Mouse (Mus musculus) B cell, adult 2 months (primary cell): ENCODE results near the gene Gpr35.
"Not testable (repeated sequence)": the region's sequence is repeated elsewhere in the genome, so short reads cannot be mapped to it uniquely, and the experiment has no call there.

Source experiments
- DNase-seq, 2 experiments: peaks; one replicate each; pipeline ENCODE4 v3.0.0; 2022

Gene Gpr35

DNA sequence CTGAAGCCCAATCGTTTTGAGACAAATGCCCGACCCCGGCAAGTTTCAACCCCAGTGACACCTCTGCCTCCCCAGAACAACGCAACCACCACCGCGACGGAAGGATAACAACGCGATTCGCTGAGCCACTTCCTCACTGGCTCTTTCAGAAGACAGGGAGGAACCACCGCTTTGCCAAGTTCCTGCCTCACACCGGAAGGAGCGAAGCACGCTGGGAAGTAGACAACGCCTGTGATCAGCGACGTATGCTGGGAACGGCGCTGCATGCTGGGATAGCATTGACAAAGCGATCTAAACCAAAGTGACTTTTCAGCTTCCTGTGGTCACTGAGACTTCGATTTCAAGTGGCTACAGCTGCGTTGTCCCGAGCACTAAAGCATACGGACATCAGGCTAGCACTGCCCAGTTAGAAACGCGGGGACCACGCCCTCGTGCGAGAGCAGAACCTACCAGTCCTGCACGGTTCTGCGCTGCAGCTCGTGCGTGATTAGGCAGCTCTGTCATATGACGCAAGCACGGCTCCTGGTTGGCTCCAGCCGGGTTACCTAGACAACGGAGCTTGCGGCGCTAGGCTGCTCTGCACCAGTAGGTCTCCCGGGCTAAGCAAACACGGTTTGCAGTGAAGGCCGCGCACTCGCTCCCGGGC is 16.4 kb upstream of the Gpr35 start, which contains the start of gene Capn10:
Gene Capn10 (plus strand): TSS at position 195 of the 646 bp plus-strand sequence.
- DNase-seq = peak; percentile 89 to 90

GRCm38 (mm10) chr1:92935054-92935962 is 15.4 kb upstream of the Gpr35 start:
- DNase-seq = no peak

DNA sequence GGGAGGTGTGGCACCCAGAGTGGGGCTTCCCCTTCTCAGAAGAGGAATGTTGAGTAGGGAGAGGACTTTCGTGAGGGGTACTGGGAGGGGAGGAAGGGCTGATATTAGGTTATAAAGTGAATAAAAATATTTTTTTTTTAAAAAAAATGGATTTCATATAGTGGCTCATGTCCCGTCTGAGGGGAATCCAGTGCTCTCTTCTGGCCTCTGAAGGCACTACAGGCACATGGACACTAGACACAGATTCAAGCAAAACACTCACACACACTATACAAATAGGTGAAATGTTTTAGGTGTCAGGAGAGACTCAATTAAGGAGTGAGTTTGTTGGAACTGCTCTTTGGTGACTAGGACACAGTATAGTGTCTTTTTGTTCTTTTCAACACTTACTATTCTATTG is 14.7 kb upstream of the Gpr35 start:
- no peak for DNase-seq

- no peak for DNase-seq
These were observed 14.2 kb upstream of the Gpr35 start for GRCm38 (mm10) chr1:92936467-92936866.

DNA sequence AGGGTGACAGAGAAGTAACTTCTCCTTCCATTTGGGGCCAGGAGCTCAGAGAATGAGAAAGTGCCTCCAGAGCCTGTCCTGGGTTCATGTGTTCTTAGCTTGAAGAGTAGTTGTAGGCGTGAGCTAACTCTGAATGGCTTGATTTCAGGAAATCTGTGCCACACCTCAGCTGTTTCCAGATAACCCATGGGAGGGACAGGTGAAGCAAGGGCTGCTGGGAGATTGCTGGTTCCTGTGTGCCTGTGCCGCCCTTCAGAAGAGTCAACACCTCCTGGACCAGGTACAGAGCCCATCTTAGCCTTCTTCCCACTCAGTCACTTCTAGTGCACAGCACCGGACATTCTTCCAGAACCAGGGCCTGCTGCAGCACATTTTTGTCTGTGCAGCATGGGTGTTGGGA is 12.9 kb upstream of the Gpr35 start:
- DNase-seq = no peak

DNA sequence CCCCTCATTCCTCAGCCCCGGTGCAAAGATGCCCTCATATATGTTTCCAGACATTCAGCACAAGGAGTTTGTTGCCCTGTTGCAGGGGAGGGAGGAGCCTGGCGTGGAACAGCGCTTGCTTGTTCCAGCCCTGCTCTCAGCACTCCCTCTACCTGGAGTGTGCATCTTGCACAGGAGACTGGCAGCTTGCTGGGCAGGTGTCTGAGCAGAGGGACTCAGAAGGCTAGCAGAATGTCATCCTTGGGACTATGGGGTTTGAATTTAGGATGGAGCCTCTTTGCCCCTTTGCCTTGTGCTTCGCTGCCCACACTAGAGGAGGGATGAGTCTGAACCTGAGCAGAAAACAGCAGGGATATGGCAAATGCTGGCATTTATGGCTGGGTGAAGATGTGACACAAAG is 10.9 kb upstream of the Gpr35 start:
- DNase-seq = no peak

DNA sequence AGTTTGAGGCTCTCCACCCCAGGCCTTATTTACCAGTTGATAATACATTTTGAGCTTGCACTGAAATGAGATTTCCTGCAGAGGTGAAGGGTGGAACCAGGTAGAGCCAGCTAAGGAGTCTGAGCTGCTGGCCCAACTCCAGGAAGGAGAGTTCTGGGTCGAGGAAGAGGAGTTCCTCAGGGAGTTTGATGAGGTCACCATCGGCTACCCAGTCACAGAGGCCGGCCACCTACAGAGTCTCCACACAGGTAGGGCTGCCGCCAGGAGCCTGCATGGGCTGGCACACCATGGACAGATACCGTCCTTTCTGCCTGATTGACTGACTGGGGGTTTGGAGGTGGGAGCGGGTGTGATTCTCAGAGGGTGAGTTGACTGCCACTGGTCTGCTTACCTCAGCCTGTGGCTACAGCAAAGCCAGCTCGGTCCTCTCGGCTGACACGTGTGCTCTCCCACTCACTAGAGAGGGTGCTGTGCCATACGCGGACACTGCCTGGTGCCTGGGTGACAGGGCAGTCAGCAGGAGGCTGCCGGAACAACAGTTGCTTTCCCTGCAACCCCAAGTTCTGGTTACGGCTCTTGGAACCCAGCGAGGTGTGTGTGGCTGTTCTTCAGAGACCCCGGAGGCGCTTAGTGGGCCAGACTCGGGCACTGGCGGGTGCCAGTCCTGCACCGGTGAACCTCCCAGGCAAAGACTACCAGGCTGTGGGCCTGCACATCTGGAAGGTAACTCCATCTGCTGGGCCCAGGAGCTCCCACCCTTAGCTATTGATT is 7.3 kb upstream of the Gpr35 start:
- DNase-seq = no peak

DNA sequence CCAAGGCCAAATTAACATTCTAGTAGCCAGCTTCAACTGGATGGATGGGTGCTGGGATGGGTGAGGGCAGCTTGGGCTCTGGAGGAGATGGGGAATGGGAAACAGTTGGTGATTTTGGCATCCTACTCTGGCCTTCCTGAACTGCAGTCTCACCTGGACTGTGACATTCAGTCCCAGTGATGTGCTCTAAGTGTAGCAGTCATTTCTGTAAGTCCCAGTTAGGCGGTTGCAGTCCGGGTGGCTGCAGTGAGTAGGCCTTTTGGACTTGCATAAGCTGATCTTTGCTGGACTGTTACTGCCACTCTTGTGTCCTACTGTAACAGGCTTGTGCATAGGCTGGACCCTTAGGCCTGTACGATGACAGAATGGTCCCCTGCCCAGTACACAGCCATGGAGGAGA is 2.7 kb upstream of the Gpr35 start:
- DNase-seq = no peak

GRCm38 (mm10) chr1:92949426-92949825 is 1.2 kb upstream of the Gpr35 start:
- peak; percentile 34 to 36 for DNase-seq

DNA sequence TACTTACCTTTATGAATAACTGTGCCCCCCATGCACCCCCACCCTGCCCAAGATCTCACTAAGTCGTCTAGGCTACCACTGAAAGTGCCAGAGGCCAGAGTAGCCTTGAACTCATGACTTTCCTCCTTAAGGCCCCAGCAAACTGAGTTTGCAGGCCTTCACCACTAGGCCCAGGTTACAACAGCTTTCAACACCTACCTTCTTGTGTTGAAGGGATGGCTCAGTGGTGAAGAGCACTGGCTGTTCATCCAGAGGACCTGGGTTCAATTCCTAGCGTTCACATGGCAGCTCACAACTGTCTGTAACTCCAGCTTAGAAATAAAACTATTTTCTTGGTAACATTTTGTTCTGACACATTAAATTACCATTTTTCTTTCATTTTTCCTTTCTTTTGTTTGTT is 3.0 kb downstream of the Gpr35 start:
- DNase-seq = no peak

- DNase-seq = peak; percentile 76 to 78
These were observed 6.1 kb downstream of the Gpr35 start for GRCm38 (mm10) chr1:92956571-92957335.

GRCm38 (mm10) chr1:92958999-92959398 is 8.3 kb downstream of the Gpr35 start:
- DNase-seq = no peak

- DNase-seq = not testable (repeated sequence)
These were observed 20.1 kb downstream of the Gpr35 start for GRCm38 (mm10) chr1:92970791-92971190.

DNA sequence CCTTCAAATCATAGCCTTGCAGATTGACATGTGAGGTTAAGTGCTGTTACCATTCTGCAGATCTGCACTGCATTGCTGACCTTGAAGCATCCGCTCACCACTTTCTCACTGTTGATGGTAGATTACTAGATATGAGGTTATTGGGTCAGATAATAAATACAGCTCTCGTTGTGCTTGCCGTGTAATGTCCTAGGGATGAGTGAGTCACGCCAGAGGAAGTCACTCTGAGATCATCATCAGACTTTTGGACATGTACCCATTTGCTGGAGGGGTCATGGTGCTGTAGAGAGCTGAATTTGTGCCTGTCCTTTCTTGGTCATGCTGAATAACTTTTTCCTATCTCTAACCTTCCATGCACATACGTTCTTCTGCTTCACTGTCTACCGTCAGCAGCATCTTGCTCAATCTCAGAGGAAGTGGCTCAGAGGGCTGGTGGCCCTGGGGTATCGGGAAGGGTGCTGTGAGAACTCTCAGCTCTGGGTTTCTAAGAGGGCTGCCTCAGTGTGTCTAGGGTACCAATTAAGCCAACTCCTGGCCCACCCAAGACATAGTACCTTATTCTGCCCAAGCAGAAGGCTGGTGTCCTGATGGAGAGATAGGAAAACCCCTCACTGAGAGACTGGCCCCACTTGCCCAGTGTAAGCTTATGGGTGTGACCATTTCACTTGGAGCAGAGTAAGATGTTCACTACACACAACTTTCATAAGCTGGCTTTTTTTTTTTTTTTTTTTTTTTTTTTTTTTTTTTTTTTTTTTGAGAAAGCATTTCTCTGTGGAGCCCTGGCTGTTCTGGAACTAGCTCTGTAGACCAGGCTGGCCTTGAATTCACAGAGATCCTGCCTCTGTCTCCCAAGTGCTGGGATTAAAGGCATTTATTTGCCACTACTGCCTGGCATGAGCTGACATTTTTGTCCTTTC is 21.5 kb downstream of the Gpr35 start:
- DNase-seq = no peak

DNA sequence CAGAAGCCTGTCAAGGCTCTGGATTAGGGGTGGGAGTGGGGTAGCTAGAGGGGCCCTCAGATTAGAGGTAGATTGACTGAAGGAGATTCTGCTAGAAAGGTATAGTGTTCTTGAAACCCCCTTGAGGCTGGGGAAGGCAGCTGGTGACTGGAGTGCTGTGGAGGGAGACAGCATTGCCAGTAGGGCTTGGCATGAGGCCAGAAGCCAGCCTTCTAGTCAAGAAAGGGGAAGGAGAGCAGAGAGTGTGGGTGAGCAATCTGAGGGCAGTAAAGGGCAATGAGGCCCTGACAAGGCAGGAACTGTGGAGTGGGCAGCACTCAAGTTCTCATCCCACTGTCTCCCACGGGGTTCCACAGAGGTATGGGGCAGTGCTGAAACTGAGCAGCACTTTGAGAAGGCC is 22.2 kb downstream of the Gpr35 start:
- DNase-seq = peak in 1 of 2 experiments; percentile 26

GRCm38 (mm10) chr1:92976141-92976566 is 25.5 kb downstream of the Gpr35 start:
- DNase-seq = no peak

- DNase-seq = no peak
These were observed 28.0 kb downstream of the Gpr35 start for GRCm38 (mm10) chr1:92978645-92979044.

GRCm38 (mm10) chr1:92979073-92979602 is 28.5 kb downstream of the Gpr35 start:
- no peak for DNase-seq

DNA sequence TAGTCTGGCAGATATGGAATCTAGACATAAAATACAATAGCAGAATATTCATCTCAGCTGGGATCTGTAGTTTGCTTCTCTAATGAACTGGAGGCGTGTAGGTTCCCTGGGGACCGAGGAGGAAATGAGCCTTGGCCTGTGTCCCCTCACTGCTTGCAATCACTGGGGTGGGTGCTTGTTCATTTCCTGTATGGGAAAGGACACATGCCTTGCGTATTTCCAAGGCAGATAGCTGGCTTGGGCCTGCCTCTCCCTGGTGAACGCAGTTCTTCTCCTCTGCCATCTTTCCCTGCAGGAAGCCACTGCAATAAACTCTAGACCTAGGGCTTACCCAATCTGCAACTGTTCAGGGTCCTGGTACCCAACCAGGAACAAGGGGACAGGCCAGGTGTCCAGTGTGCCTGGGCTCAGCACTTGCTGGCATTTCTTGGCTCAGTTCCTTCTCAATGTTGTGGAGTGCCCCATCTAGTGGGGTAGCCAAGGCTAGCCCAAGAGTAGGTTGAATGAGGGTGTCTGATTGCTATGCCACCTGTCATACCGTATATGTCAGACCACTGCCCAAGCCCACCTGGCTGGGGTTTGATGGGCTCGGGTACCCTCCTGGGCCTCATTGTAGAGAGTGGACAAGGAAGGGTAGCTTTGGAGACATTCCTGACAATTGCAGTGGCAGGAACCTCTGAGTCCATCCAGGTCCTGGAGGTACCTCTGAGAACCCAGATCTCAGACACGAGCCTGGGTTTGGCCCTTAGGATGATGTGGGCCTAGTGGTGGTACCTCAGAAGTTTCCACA is 30.6 kb downstream of the Gpr35 start:
- DNase-seq = peak in 1 of 2 experiments; percentile 20

DNA sequence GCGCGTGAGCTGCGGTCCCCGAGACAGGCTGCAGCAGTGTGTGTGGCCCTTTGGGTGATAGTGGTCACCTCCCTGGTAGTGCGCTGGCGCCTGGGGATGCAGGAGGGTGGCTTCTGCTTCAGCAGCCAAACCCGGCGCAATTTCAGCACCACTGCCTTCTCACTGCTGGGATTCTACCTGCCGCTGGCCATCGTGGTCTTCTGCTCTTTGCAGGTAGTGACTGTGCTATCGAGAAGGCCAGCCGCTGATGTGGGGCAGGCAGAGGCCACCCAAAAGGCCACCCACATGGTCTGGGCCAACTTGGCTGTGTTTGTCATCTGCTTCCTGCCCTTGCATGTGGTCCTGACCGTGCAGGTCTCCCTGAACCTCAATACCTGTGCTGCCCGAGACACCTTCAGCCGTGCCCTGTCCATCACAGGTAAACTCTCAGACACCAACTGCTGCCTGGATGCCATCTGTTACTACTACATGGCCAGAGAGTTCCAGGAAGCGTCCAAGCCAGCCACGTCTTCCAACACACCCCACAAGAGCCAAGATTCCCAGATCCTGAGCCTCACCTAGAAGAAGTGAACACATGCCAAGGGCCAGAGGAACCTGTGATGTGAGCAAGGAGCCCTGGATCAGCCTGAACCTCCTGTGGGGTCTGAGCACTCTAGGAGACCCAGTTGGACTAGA is 32.4 kb downstream of the Gpr35 start:
- no peak for DNase-seq
